Mouse (Mus musculus) brain, embryonic 14.5 days (tissue): ENCODE measurements at regions not wholly inside any gene's neighbourhood (a gene's known extent, or its start where the extent isn't known, plus 50 kb on each side); places are given as distances from the start of the nearest gene placed in this dataset.

Experiments used
- CTCF ChIP-seq: fragments of 200-500 bp; IDR thresholded peaks from 2 replicates; pipeline ENCODE4 v1.5.1; 2012; ENCODE audit warnings: inconsistent platforms, mild to moderate bottlenecking, moderate library complexity, borderline replicate concordance; ENCODE audit not compliant: insufficient read depth, insufficient read length; ENCODE audit errors: extremely low read depth
- POLR2A ChIP-seq: fragments of 200-500 bp; IDR thresholded peaks from 2 replicates; pipeline ENCODE4 v1.6.1; 2012; ENCODE audit warnings: mild to moderate bottlenecking, inconsistent platforms, borderline replicate concordance; ENCODE audit not compliant: poor library complexity, insufficient read depth, insufficient read length, severe bottlenecking; ENCODE audit errors: extremely low read depth

DNA sequence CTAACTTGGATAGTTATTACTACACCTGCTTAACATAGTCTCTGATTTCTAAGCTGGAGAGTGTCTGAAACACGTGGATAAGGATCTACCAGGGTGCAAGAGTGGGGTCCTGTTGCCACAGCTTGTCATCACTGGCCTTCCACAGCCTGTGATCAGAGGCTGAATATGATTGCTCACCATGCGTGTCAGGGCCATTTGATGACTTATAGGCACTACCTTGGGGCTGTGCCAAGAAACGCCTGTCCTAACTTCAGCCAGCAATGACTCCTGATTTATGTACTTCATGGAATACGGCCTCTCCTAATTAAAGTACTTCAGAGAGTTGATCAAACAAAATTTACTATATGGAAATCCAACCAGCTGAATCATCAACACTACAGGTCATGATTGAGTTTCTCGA is 480.1 kb downstream of the 1700129C05Rik start:
- TF ChIP-seq CTCF = no peak
- TF ChIP-seq POLR2A = no peak
